Mouse (Mus musculus) stomach, embryonic 16.5 days (tissue): ENCODE results near the gene Gpr84. TPM values are rescaled to one million over a fixed set of nuclear protein-coding genes. Genes with fewer than 3 reads are reported as not detected.

Experiments
- ATAC-seq: fragments of 200-750 bp; cut with Nextera tagmentation; 2 replicates; pipeline ENCODE4 v1.8.0; 2017; ENCODE audit warnings: moderate number of reproducible peaks, moderate TSS enrichment; ENCODE audit not compliant: insufficient read depth, low FRiP score
- H3K27ac ChIP-seq: fragments of 300-500 bp; sonication (generic); 2 replicates; pipeline ENCODE4 v1.5.1; 2014; ENCODE audit warnings: low read length
- H3K27me3 ChIP-seq: fragments of 300-500 bp; sonication (generic); 2 replicates; pipeline ENCODE4 v1.6.1; 2014; ENCODE audit warnings: low read length, control low read depth, mixed read lengths; ENCODE audit not compliant: control insufficient read depth, insufficient read depth
- H3K36me3 ChIP-seq: fragments of 300-500 bp; sonication (generic); 2 replicates; pipeline ENCODE4 v1.6.1; 2014; ENCODE audit warnings: low read length; ENCODE audit not compliant: control insufficient read depth, insufficient read depth
- H3K4me1 ChIP-seq: fragments of 300-500 bp; sonication (generic); 2 replicates; pipeline ENCODE4 v1.6.1; 2014; ENCODE audit warnings: low read length, control low read depth, mixed read lengths; ENCODE audit not compliant: control insufficient read depth, insufficient read depth
- H3K4me2 ChIP-seq: fragments of 300-500 bp; sonication (generic); 2 replicates; pipeline ENCODE4 v1.6.1; 2014; ENCODE audit warnings: low read depth, low read length, mixed read lengths
- H3K4me3 ChIP-seq: fragments of 300-500 bp; sonication (generic); replicated peaks from 2 replicates; pipeline ENCODE4 v1.5.1; 2014; ENCODE audit warnings: mild to moderate bottlenecking, low read length
- H3K9ac ChIP-seq: fragments of 300-500 bp; sonication (generic); 2 replicates; pipeline ENCODE4 v1.6.1; 2014; ENCODE audit warnings: low read length
- H3K9me3 ChIP-seq: fragments of 300-500 bp; sonication (generic); replicated peaks from 2 replicates; pipeline ENCODE4 v1.6.1; 2016; ENCODE audit warnings: low read length, control low read depth; ENCODE audit not compliant: control insufficient read depth
- WGBS: fragments of 180-500 bp; shearing (Covaris S2); extraction: QIAGEN DNeasy Blood & Tissue Kit; methylation state at CpG from one replicate; pipeline ENCODE4 v1.1.7; 2014; 5-methylcytosine and 5-hydroxymethylcytosine counted together
- polyA plus RNA-seq: library from polyadenylated mRNA; unstranded; fragments of >200 nt; fragmentation: Nextera tagmentation; extraction: Ambion mirVana; gene quantifications from 2 replicates; pipeline ENCODE4 v1.2.1, GENCODE M21; 2015

The Gpr84 gene
- polyA plus RNA-seq, 1 experiment from 2014 or later = 0.15 TPM

DNA sequence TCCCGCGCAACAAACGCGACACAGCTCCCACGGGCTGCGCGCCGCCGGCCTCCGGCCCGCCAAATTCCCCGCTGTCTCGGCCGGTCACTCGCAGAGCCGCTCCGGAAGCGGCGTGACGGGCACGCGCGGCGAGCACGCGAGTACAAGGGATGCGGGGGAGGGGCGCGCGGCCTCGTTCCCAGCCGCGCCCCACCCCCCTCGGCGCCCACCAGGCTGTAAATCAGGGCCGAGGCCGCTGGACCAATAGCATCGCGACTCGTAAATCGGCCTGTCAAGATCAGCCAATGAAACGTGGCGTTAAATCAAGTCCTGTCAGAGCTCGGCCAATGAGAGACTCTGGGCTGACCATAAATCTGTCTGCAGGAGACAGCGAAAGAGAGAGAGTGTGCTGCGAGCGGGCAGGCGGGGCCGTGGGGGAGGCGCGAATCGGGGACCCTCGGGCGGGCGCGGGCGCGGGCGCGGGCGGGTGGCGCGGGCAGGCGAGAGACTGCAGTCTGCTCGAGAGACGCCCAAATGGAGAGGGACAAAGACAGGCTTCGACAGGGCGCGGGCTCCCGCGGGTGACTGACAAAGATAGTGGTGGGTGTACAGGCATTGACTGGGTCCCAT, 5.2 kb downstream of the Gpr84 start:
- H3K4me2 ChIP-seq = peak overlapping the region; percentile 72
- H3K4me1 ChIP-seq = peaks cover 66% of the 10 kb centered on the region
- H3K4me3 ChIP-seq = peak overlapping the region; percentile 58
- peak; percentile 97 for ATAC-seq
- H3K27me3 ChIP-seq = no peaks in the 10 kb centered on the region
- H3K9me3 ChIP-seq = no peaks in the 10 kb centered on the region
- H3K36me3 ChIP-seq = no peaks in the 10 kb centered on the region
- peak overlapping the region; percentile 80 for H3K9ac ChIP-seq
- H3K27ac ChIP-seq = peak overlapping the region; percentile 96
- under 1% methylated on average over 71 of the region's 71 CpGs for WGBS

DNA sequence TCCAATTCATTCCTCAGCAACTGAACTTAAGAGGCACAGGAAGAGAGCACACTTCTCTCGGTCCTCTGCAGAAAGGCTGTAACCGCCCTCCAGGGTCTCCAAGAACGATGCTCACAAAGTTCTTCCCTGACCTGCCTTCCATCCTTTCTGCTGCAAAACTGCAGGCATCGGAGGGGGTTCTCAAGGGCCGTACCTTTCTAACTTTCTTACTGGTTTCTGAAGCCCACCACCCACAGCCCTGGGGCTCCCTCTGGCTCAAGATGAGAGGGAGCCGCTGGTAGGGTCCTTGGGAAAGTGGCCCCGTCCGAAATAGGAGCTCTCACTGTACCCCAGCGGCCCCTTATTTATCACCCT, 5.8 kb downstream of the Gpr84 start:
- Histone ChIP-seq H3K4me3 (peak overlapping the region; percentile 58), H3K9me3 (no peaks in the 10 kb centered on the region), H3K9ac (peak overlapping the region; percentile 80), H3K4me1 (peaks cover 71% of the 10 kb centered on the region), H3K4me2 (peak overlapping the region; percentile 72), H3K27me3 (no peaks in the 10 kb centered on the region), H3K36me3 (no peaks in the 10 kb centered on the region), H3K27ac (peak overlapping the region; percentile 93)
- under 1% methylated on average over 9 of the region's 9 CpGs for whole genome bisulfite sequencing
- no peak for ATAC-seq

DNA sequence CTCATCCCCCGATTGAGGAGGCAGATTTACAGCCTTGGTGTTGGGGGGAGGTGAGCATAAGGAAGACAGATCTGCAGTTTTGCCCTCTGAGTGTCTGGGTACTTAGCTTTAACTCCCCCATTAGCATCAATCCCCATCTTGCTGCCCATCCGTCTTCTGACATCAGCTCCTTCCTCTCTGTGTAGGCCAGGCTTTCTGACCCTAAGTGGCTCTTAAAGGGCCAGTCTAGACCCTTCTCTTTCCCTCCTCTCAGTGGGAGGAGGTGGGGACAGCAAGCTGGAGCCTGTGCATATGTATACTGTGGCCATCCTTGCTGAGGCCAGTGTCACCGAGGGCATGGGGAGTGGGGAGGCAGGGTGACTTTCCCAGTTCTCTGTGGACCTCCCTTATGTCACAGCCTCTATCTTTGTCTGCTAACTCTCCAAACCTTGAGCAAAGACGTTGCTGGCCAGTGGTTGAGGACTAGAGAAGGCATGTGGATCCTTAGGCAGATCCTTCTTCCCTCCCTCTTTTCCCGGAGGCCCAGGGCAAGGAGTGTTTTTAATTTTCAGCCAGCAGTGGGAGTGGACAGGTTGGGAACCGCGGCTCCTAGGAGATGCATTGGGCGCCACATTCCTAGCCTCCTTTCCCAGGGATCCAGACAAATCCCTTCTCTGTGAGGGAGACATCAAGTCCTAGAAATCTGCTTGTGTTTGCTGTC, 6.3 kb downstream of the Gpr84 start:
- ATAC-seq = no peak
- peaks cover 72% of the 10 kb centered on the region for H3K4me1 ChIP-seq
- H3K9ac ChIP-seq = peak overlapping the region; percentile 80

DNA sequence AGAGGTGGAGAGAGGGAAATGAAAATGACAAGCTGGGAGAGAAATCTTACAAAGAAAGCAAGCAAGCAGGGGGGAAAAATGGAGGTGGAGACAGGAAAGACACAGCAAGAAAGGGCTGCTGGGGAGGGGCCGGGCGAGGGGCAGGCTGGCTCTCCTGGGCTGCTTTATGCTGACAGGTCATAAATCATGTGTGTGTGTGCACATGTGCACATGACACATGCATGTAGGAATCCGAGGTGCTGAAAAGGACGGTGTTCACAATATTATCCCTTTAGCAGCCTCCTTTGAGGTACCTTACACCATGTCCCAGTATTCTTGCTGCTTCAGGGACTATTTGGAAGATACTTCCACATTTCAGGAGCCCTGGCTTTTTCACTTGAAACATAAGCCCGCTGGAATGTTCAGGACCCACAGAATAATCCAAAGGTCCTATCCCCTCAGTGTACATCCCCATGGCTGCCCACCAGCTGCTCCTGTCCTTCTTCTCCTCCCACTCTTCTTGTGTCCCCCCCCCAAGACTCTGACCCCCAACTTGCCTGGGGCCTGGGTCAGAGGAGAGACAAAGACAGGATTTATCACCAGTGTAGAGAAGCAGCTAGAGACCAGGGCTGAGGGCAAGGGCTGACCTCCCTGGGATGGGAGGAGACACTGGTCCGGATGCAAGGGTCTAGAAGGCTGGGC, 7.9 kb downstream of the Gpr84 start:
- H3K9ac ChIP-seq = peak overlapping the region; percentile 47; the same call in 1 of the 2 replicates
- no peaks in the 10 kb centered on the region for H3K36me3 ChIP-seq
- H3K4me1 ChIP-seq = peaks cover 65% of the 10 kb centered on the region
- peak overlapping the region; percentile 73 for H3K27ac ChIP-seq
- no peaks in the 10 kb centered on the region for H3K27me3 ChIP-seq
- no peak for ATAC-seq
- H3K4me3 ChIP-seq = no peak overlapping the region
- WGBS = 25% methylated on average over 6 of the region's 6 CpGs
- no peaks in the 10 kb centered on the region for H3K9me3 ChIP-seq
- H3K4me2 ChIP-seq = no peak overlapping the region

More for the DNA sequence above, 6.3 kb downstream of the Gpr84 start:
- Histone ChIP-seq H3K36me3 (no peaks in the 10 kb centered on the region), H3K9me3 (no peaks in the 10 kb centered on the region), H3K4me3 (peak overlapping the region; percentile 58), H3K27ac (peak overlapping the region; percentile 93), H3K4me2 (peak overlapping the region; percentile 72), H3K27me3 (no peaks in the 10 kb centered on the region)
- WGBS = 11% methylated on average over 8 of the region's 8 CpGs

DNA sequence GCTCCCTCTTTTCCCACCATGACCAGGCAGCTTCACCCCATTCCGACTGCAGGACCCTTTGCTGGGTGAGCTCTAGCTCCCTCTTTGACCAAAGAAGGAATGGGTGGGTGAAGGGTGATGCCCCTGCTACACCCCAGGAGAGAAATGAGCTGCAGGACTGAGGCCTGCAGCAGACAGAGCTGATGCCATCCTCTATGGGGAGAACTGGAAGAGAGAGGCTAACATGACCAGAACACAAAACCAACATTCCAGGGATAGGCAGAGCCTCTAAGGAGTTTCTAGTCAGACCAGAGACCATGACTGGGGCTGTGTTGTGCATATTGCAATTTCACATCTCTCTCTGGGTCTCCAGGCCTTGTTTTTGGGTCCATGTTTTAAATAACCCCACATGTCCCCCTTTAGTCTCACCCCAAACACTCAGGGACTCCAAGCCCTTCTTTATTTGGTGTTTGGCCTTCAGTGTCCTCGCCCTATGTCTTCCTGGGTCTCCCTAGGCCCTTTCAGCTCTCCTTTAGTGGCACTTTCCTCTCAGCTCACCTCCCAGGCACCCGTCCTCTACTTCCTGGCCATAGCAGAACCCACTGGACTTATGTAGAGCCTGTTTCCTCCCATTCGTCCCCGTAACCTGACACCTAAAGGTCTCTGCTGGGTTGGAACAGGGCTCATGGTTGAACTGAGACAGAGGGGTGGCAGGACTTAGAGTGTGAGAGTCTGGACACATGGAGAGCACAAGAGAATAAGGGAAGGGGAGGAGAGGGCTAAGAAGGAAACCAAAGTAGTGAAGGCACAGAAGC, 8.7 kb downstream of the Gpr84 start:
- Histone ChIP-seq H3K27me3 (no peaks in the 10 kb centered on the region), H3K4me1 (peaks cover 61% of the 10 kb centered on the region), H3K9ac (peak overlapping the region; percentile 47; the same call in 1 of the 2 replicates), H3K4me3 (no peak overlapping the region), H3K36me3 (no peaks in the 10 kb centered on the region), H3K9me3 (no peaks in the 10 kb centered on the region), H3K4me2 (no peak overlapping the region), H3K27ac (peak overlapping the region; percentile 73)
- WGBS = 33% methylated on average over 5 of the region's 5 CpGs
- no peak for ATAC-seq

DNA sequence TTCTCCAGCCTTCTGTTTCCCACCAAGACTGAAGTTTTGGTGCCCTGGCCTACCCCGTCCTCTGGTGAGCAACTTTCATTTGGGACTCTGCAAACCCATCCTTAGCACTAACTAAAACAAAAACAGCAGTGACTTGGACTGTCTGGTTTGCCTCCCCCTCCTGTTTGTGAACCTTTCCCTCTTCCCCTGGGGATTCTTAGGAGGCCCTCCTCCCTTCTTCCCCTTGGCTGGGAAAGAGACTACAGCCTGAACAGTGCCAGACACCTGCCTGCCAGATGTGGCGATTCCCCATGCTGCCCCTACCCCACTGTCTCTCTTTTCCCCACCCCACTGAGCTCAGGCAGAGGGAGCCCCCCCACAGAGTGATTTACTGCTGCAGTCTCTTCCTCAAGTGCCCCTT, 9.4 kb downstream of the Gpr84 start:
- H3K9me3 ChIP-seq = no peaks in the 10 kb centered on the region
- H3K4me3 ChIP-seq = no peak overlapping the region
- H3K27me3 ChIP-seq = no peaks in the 10 kb centered on the region
- 31% methylated on average over 2 of the region's 2 CpGs for WGBS
- no peaks in the 10 kb centered on the region for H3K36me3 ChIP-seq
- H3K4me2 ChIP-seq = no peak overlapping the region
- no peak overlapping the region for H3K9ac ChIP-seq
- peak overlapping the region; percentile 73 for H3K27ac ChIP-seq
- ATAC-seq = no peak
- peaks cover 54% of the 10 kb centered on the region for H3K4me1 ChIP-seq

DNA sequence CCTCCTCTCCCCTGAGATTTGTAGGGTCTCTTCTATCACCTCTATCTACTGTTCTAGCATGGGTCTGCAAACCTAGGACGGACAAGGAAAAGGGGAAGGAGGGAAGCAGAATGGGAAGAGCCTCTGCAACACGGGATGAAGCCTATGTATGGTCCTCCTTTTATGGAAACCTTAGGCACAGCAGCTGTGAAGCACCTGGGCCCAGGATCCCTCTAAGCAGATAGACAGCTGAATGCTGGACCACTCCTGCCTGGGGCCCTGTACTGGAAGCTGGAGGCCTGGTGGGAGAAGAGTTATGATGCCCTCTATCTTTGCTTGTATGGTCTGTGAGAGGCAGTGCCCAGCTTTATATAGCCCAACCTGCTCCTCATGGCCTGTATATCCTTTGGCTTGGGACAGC, 9.9 kb downstream of the Gpr84 start:
- no peak for ATAC-seq
- Histone ChIP-seq H3K36me3 (no peaks in the 10 kb centered on the region), H3K4me3 (0 out of 2 replicates have a peak overlapping the region, but pooled peaks have one; percentile 4), H3K27ac (peak overlapping the region; percentile 73), H3K4me1 (peaks cover 49% of the 10 kb centered on the region), H3K9ac (peak overlapping the region; percentile 44; the same call in 1 of the 2 replicates), H3K4me2 (peak overlapping the region; percentile 41), H3K9me3 (no peaks in the 10 kb centered on the region), H3K27me3 (no peaks in the 10 kb centered on the region)
- WGBS = 26% methylated on average over 2 of the region's 2 CpGs

DNA sequence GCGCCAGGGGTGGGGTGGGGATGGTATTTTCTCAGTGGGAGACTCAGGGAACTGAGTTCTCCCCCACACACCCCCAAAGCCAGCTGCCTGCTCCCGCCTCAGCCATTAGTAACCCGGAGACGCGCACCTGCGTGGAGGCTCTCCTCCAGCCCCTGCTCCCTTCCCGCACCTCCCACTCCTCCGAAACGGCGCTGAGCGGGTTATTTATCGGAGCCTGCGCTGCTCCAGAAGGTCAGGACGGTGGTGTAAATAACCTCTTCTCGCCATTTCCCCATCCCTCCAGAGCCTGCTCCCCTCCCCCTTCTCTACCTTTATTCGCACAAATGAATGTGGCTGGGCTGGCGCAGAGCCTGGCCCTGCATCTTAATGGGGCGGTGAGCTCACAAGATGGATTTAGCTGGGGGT, 10.3 kb downstream of the Gpr84 start:
- ATAC-seq = peak; percentile 4; the same call in 1 of the 2 replicates
- H3K27ac ChIP-seq = peak overlapping the region; percentile 73
- peak overlapping the region; percentile 41 for H3K4me2 ChIP-seq
- no peaks in the 10 kb centered on the region for H3K9me3 ChIP-seq
- H3K9ac ChIP-seq = 0 out of 2 replicates have a peak overlapping the region, but pooled peaks have one; percentile 44
- H3K36me3 ChIP-seq = no peaks in the 10 kb centered on the region
- 17% methylated on average over 18 of the region's 18 CpGs for WGBS
- peaks cover 49% of the 10 kb centered on the region for H3K4me1 ChIP-seq
- H3K27me3 ChIP-seq = no peaks in the 10 kb centered on the region
- 0 out of 2 replicates have a peak overlapping the region, but pooled peaks have one; percentile 4 for H3K4me3 ChIP-seq
